Mouse (Mus musculus): Measurements from ENCODE around the gene Prdm10.

GRCm38 (mm10) chr9:31330816-31331215, 50.5 kb downstream of the Prdm10 start:
- TF ChIP-seq GATA1 (IDR thresholded peaks at IDR 0.05; ENCODE audit: low read length) (no peak), TAL1 (IDR thresholded peaks at IDR 0.05; ENCODE audit: low read length) (no peak)
